Mouse (Mus musculus): ENCODE results near the gene Rapsn.

GRCm38 (mm10) chr2:91042651-91043398 lies 7.4 kb downstream of the Rapsn start:
- no peak for TF ChIP-seq CTCF (IDR thresholded peaks at IDR 0.05; ENCODE audit: low read depth)
- no peak for TF ChIP-seq EP300 (IDR thresholded peaks at IDR 0.05; ENCODE audit: low read depth)
